Mouse (Mus musculus) adipocyte (in vitro differentiated cells): Measurements from ENCODE around the gene Prss33.

Experiments used
- DNase-seq: peaks from one replicate; pipeline ENCODE4 v3.0.0-alpha.2; 2016; ENCODE audit warnings: low spot score

Prss33 gene

GRCm38 (mm10) chr17:23785561-23786471 is 50.0 kb downstream of the Prss33 start, which contains the start of gene Flywch2:
Flywch2 (minus strand) TSS chr17:23786081.
- DNase-seq: peak; percentile 50

GRCm38 (mm10) chr17:23783352-23783751 is 52.5 kb downstream of the Prss33 start:
- DNase-seq: no peak
